Mouse (Mus musculus) left cerebral cortex, adult 9 months (tissue): Measurements from ENCODE around the gene Cd44.

Source experiments
- DNase-seq, 2 experiments: peaks; one replicate each; pipeline ENCODE4 v3.0.0; 2022; ENCODE audit warnings: low spot score in 2 of 2

Cd44 gene

GRCm38 (mm10) chr2:102763991-102764390, 137.5 kb downstream of the Cd44 start:
- no peak for DNase-seq

- no peak for DNase-seq
These were observed 138.3 kb downstream of the Cd44 start for GRCm38 (mm10) chr2:102763176-102763575.
